Mouse (Mus musculus): ENCODE results near the gene Plekha5. TPM values are rescaled to one million over a fixed set of nuclear protein-coding genes. Genes with fewer than 3 reads are reported as not detected.

Plekha5 gene
- polyA plus RNA-seq, 1 experiment from 2014 or later: 33.5 TPM

GRCm38 (mm10) chr6:140609533-140609932, 185.7 kb downstream of the Plekha5 start:
- no peaks in the 10 kb centered on the region for H3K27me3 ChIP-seq (ENCODE audit: control insufficient read depth, insufficient read depth, low read depth, low read length)
- ATAC-seq: no peak
- no peaks in the 10 kb centered on the region for H3K36me3 ChIP-seq (ENCODE audit: control insufficient read depth, insufficient read depth, low read length)
- H3K9ac ChIP-seq (ENCODE audit: low read depth, low read length): no peak overlapping the region
- 97% methylated on average over 4 of the region's 4 CpGs for WGBS
- no peak overlapping the region for H3K4me2 ChIP-seq (ENCODE audit: low read length)
- H3K4me3 ChIP-seq (ENCODE audit: low read depth, low read length): no peak overlapping the region
- H3K27ac ChIP-seq (ENCODE audit: low read length): no peak overlapping the region
- no peaks in the 10 kb centered on the region for H3K9me3 ChIP-seq (replicated peaks; ENCODE audit: control insufficient read depth, low read length, poor library complexity, severe bottlenecking)
- H3K4me1 ChIP-seq (ENCODE audit: control insufficient read depth, insufficient read depth, low read length): no peaks in the 10 kb centered on the region

DNA sequence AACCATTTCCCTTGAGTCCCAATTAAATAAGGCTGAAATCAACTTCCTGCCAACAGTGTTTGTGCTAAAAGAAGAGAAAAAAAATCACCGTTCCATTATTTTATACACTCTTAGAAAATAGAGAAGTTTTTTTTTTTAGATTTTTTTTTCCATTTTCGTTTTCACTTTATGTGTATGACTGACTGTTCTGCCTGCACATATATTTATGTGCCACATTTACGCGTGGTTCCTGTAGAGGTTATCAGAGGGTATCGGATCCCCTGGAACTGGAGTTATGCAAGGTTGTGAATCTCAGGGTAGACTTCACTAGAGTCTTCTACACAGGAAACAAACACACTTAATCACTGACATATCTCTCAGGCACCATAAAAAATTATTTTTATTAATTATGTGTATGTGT, 186.3 kb downstream of the Plekha5 start:
- no peak overlapping the region for H3K9ac ChIP-seq (ENCODE audit: low read depth, low read length)
- no peaks in the 10 kb centered on the region for H3K9me3 ChIP-seq (replicated peaks; ENCODE audit: control insufficient read depth, low read length, poor library complexity, severe bottlenecking)
- 92% methylated on average over 5 of the region's 5 CpGs for WGBS
- no peak for ATAC-seq
- H3K4me2 ChIP-seq (ENCODE audit: low read length): no peak overlapping the region
- H3K27ac ChIP-seq (ENCODE audit: low read length): no peak overlapping the region
- H3K27me3 ChIP-seq (ENCODE audit: control insufficient read depth, insufficient read depth, low read depth, low read length): no peaks in the 10 kb centered on the region
- H3K4me3 ChIP-seq (ENCODE audit: low read depth, low read length): no peak overlapping the region
- H3K36me3 ChIP-seq (ENCODE audit: control insufficient read depth, insufficient read depth, low read length): no peaks in the 10 kb centered on the region
- H3K4me1 ChIP-seq (ENCODE audit: control insufficient read depth, insufficient read depth, low read length): no peaks in the 10 kb centered on the region

- no peak overlapping the region for H3K9ac ChIP-seq (ENCODE audit: low read depth, low read length)
- no peaks in the 10 kb centered on the region for H3K9me3 ChIP-seq (replicated peaks; ENCODE audit: control insufficient read depth, low read length, poor library complexity, severe bottlenecking)
- no peaks in the 10 kb centered on the region for H3K36me3 ChIP-seq (ENCODE audit: control insufficient read depth, insufficient read depth, low read length)
- no peaks in the 10 kb centered on the region for H3K4me1 ChIP-seq (ENCODE audit: control insufficient read depth, insufficient read depth, low read length)
- H3K27ac ChIP-seq (ENCODE audit: low read length): no peak overlapping the region
- WGBS: 74% methylated on average over 4 of the region's 4 CpGs
- no peak for ATAC-seq
- no peak overlapping the region for H3K4me3 ChIP-seq (ENCODE audit: low read depth, low read length)
- H3K4me2 ChIP-seq (ENCODE audit: low read length): no peak overlapping the region
- no peaks in the 10 kb centered on the region for H3K27me3 ChIP-seq (ENCODE audit: control insufficient read depth, insufficient read depth, low read depth, low read length)
Measured at GRCm38 (mm10) chr6:140611282-140611681, 187.4 kb downstream of the Plekha5 start.

DNA sequence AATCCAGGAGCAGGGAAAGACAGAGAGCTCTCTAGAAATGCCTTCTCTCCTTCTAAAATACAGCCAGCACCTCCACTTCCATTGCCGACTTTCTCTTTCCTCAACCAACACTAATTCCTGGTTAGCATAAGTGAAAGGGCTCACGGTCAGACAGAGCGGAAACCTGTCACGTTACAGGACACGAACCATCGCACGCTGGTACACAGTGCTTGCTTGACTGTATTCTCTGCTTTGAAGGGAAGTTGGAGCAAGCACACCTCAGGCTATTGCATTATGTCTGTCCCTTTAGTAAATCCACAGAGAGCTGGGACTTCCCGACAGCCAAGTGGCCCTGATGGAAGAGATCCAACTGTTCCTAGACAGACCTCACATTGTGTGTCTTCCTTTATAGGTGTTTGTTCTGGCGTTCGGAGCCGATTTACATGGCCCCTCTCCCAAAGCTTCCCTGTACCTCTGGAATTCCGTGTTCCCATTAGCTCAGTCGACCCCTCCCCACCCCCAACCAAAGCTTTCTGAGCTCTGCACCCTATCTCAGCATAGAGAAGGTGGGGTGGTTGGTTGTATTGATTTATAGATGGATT, 188.1 kb downstream of the Plekha5 start:
- no peak overlapping the region for H3K4me3 ChIP-seq (ENCODE audit: low read depth, low read length)
- no peak for ATAC-seq
- H3K4me1 ChIP-seq (ENCODE audit: control insufficient read depth, insufficient read depth, low read length): no peaks in the 10 kb centered on the region
- no peaks in the 10 kb centered on the region for H3K36me3 ChIP-seq (ENCODE audit: control insufficient read depth, insufficient read depth, low read length)
- no peak overlapping the region for H3K4me2 ChIP-seq (ENCODE audit: low read length)
- WGBS: 71% methylated on average over 13 of the region's 13 CpGs
- no peaks in the 10 kb centered on the region for H3K9me3 ChIP-seq (replicated peaks; ENCODE audit: control insufficient read depth, low read length, poor library complexity, severe bottlenecking)
- no peak overlapping the region for H3K9ac ChIP-seq (ENCODE audit: low read depth, low read length)
- H3K27ac ChIP-seq (ENCODE audit: low read length): no peak overlapping the region
- H3K27me3 ChIP-seq (ENCODE audit: control insufficient read depth, insufficient read depth, low read depth, low read length): no peaks in the 10 kb centered on the region

- Histone ChIP-seq H3K27me3 (ENCODE audit: control insufficient read depth, insufficient read depth, low read depth, low read length) (no peaks in the 10 kb centered on the region), H3K4me1 (ENCODE audit: control insufficient read depth, insufficient read depth, low read length) (no peaks in the 10 kb centered on the region), H3K27ac (ENCODE audit: low read length) (no peak overlapping the region), H3K9me3 (replicated peaks; ENCODE audit: control insufficient read depth, low read length, poor library complexity, severe bottlenecking) (no peaks in the 10 kb centered on the region), H3K4me3 (ENCODE audit: low read depth, low read length) (no peak overlapping the region), H3K36me3 (ENCODE audit: control insufficient read depth, insufficient read depth, low read length) (no peaks in the 10 kb centered on the region), H3K4me2 (ENCODE audit: low read length) (no peak overlapping the region), H3K9ac (ENCODE audit: low read depth, low read length) (no peak overlapping the region)
- 75% methylated on average over 3 of the region's 3 CpGs for WGBS
- no peak for ATAC-seq
Measured at GRCm38 (mm10) chr6:140613822-140614221, 190.0 kb downstream of the Plekha5 start.

DNA sequence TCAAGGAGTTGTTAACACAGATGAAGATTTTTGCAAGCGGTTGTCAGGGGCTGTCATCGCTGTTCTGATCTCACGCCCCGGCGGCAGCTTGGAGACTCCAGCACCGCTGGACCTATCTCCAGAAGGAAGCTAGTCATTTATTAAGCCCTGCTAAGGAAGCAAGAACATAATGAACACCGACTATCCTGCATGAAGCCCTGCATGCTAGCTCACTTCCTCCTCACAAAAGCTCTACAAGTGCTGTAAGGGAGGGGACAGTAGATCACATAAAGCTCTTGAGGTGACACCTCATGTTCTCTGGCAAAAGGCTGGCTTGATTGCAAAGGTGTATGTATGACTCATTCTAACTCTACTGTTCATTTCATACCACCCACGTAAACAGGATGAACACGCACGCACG, 190.9 kb downstream of the Plekha5 start:
- 95% methylated on average over 11 of the region's 11 CpGs for WGBS
- ATAC-seq: no peak

GRCm38 (mm10) chr6:140620531-140621349, 196.9 kb downstream of the Plekha5 start:
- peaks cover 11% of the 10 kb centered on the region for H3K4me1 ChIP-seq (ENCODE audit: control insufficient read depth, insufficient read depth, low read length)
- H3K4me2 ChIP-seq (ENCODE audit: low read length): no peak overlapping the region
- WGBS: 67% methylated on average over 13 of the region's 13 CpGs
- H3K9me3 ChIP-seq (replicated peaks; ENCODE audit: control insufficient read depth, low read length, poor library complexity, severe bottlenecking): no peaks in the 10 kb centered on the region
- H3K27ac ChIP-seq (ENCODE audit: low read length): no peak overlapping the region
- H3K36me3 ChIP-seq (ENCODE audit: control insufficient read depth, insufficient read depth, low read length): no peaks in the 10 kb centered on the region
- no peaks in the 10 kb centered on the region for H3K27me3 ChIP-seq (ENCODE audit: control insufficient read depth, insufficient read depth, low read depth, low read length)
- H3K4me3 ChIP-seq (ENCODE audit: low read depth, low read length): no peak overlapping the region
- no peak for ATAC-seq
- H3K9ac ChIP-seq (ENCODE audit: low read depth, low read length): no peak overlapping the region

More for the DNA sequence above, 190.9 kb downstream of the Plekha5 start:
- Histone ChIP-seq H3K4me1 (ENCODE audit: control insufficient read depth, insufficient read depth, low read length) (no peaks in the 10 kb centered on the region), H3K9ac (ENCODE audit: low read depth, low read length) (no peak overlapping the region), H3K36me3 (ENCODE audit: control insufficient read depth, insufficient read depth, low read length) (no peaks in the 10 kb centered on the region), H3K9me3 (replicated peaks; ENCODE audit: control insufficient read depth, low read length, poor library complexity, severe bottlenecking) (no peaks in the 10 kb centered on the region), H3K27ac (ENCODE audit: low read length) (no peak overlapping the region), H3K27me3 (ENCODE audit: control insufficient read depth, insufficient read depth, low read depth, low read length) (no peaks in the 10 kb centered on the region), H3K4me2 (ENCODE audit: low read length) (no peak overlapping the region), H3K4me3 (ENCODE audit: low read depth, low read length) (no peak overlapping the region)

DNA sequence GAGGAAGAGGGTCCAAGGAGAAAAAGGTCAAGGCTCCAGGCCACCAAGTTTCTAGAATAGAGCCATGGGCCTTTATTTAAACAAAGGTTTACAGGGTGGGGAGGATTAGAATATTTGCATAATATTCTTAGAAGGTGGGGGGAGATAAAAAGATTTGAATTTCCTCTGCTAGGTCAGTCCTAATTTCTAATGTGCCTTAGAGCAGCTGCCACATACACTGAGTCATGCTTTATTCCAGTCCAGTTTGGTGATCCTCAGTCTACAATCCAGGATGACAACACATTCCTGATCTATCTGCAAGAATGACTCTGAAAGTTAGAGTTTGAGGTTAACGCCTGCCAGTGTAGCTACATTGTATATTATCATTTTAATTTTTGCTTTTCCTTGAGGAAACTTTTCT, 197.8 kb downstream of the Plekha5 start:
- Histone ChIP-seq H3K4me3 (ENCODE audit: low read depth, low read length) (no peak overlapping the region), H3K27me3 (ENCODE audit: control insufficient read depth, insufficient read depth, low read depth, low read length) (no peaks in the 10 kb centered on the region), H3K27ac (ENCODE audit: low read length) (no peak overlapping the region), H3K4me2 (ENCODE audit: low read length) (no peak overlapping the region), H3K9ac (ENCODE audit: low read depth, low read length) (no peak overlapping the region), H3K36me3 (ENCODE audit: control insufficient read depth, insufficient read depth, low read length) (no peaks in the 10 kb centered on the region), H3K4me1 (ENCODE audit: control insufficient read depth, insufficient read depth, low read length) (peaks cover 19% of the 10 kb centered on the region), H3K9me3 (replicated peaks; ENCODE audit: control insufficient read depth, low read length, poor library complexity, severe bottlenecking) (no peaks in the 10 kb centered on the region)
- no peak for ATAC-seq
- WGBS: 90% methylated on average over 1 of the region's 1 CpGs

Measured in midbrain, embryonic 16.5 days (tissue).